ENCODE assay signal across 10 mouse cellular contexts in the genomic region with DNA sequence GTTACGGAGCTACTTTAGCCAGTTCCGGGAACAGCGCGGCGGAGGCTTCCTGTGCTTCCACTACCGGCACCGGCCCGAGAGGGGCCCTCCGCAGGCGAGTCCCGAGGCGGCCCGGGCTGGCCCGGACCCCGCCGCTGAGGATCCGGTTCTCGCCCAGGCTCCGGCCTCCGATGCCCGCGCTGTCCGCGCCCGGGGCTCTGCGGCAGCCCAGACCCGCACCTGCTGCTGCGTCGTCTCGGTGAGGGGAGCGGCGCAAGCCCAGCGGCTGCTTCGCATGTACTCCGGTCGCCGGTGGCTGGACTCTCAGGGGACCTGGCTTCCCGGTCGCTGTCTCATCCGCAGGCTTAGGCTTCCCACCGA. TPM values are rescaled to one million over a fixed set of nuclear protein-coding genes. Genes with fewer than 3 reads are reported as not detected.
DNase-seq lines count a peak whose midpoint lies in the region; ATAC-seq and TF ChIP-seq lines count a peak whose summit lies in the region.
"Had no signal": no experiment of that assay in that cellular context is flagged by ENCODE, and none has a peak within 500 bp of the region (broad histone marks: within the 10 kb centered on the region; RNA-seq: fewer than 3 reads in every experiment).

No protein-coding gene starts in this region.

- TF ChIP-seq RAD21 in MEL (IDR thresholded peaks at IDR 0.05; ENCODE audit: low read depth, low read length): no peak

- H3K9ac ChIP-seq in heart, embryonic 15.5 days: peak overlapping the region; percentile 88
- peak overlapping the region; percentile 86 for H3K9ac ChIP-seq in MEL (ENCODE audit: control insufficient read depth, low read depth, low read length, poor library complexity, severe bottlenecking)
- peak overlapping the region; percentile 76 for H3K9ac ChIP-seq in hindbrain, embryonic 11.5 days (ENCODE audit: low read depth, low read length)

- 0 out of 2 replicates have a peak overlapping the region, but pooled peaks have one; percentile 21 for H3K27ac ChIP-seq in heart, embryonic 15.5 days
- no peak overlapping the region; the same call in 1 of the 2 replicates for H3K27ac ChIP-seq in MEL (ENCODE audit: control insufficient read depth, low read depth, low read length)
- H3K27ac ChIP-seq in hindbrain, embryonic 11.5 days (ENCODE audit: low read depth, low read length): peak overlapping the region; percentile 56; the same call in 1 of the 2 replicates
- H3K27ac ChIP-seq in midbrain, embryonic 10.5 days (replicated peaks): peak overlapping the region; percentile 92

- peaks cover 12% of the 10 kb centered on the region for H3K4me1 ChIP-seq in heart, embryonic 15.5 days (replicated peaks)
- no peaks in the 10 kb centered on the region for H3K4me1 ChIP-seq in MEL (ENCODE audit: control insufficient read depth in 1 of 2, insufficient read depth in 2 of 2, low read length in 2 of 2)
- H3K4me1 ChIP-seq in hindbrain, embryonic 11.5 days (replicated peaks; ENCODE audit: control insufficient read depth, insufficient read depth, low read length): 0 out of 2 replicates have a peak, but pooled peaks cover 3% of the 10 kb centered on the region
- peaks cover 18% of the 10 kb centered on the region for H3K4me1 ChIP-seq in midbrain, embryonic 10.5 days

- peak; percentile 40; the same call in 1 of the 2 replicates for ATAC-seq in heart, embryonic 15.5 days (replicated peaks; ENCODE audit: insufficient number of reproducible peaks, insufficient read depth, low FRiP score, low read depth)
- peak; percentile 57; the same call in 1 of the 2 replicates for ATAC-seq in hindbrain, embryonic 11.5 days (ENCODE audit: low FRiP score)
- ATAC-seq: Patski had no signal

- 0 out of 4 replicates have a peak, but pooled peaks of 1 of the 2 experiments have one; percentile 2 for TF ChIP-seq POLR2A in MEL (IDR thresholded peaks at IDR 0.05; ENCODE audit: control insufficient read depth in 1 of 2, insufficient read depth in 1 of 2, low read depth in 1 of 2, low read length in 2 of 2, poor library complexity in 1 of 2)

- no peaks in the 10 kb centered on the region for H3K27me3 ChIP-seq in heart, embryonic 15.5 days
- H3K27me3 ChIP-seq in MEL (ENCODE audit: control insufficient read depth in 1 of 2, insufficient read depth in 2 of 2, low read length in 2 of 2): no peaks in the 10 kb centered on the region
- H3K27me3 ChIP-seq in hindbrain, embryonic 11.5 days (ENCODE audit: control insufficient read depth, insufficient read depth, low read length): no peaks in the 10 kb centered on the region
- H3K27me3 ChIP-seq in midbrain, embryonic 10.5 days (ENCODE audit: low read depth, poor library complexity, severe bottlenecking): no peaks in the 10 kb centered on the region
- H3K27me3 ChIP-seq: Patski had no signal

- peaks cover 4% of the 10 kb centered on the region; the same call in 1 of the 2 replicates for H3K79me2 ChIP-seq in MEL (ENCODE audit: control insufficient read depth, insufficient read depth, low read length, poor library complexity)

- no peak for TF ChIP-seq EP300 in MEL (IDR thresholded peaks at IDR 0.05; ENCODE audit: low read depth in 1 of 2, low read length in 2 of 2)

- DNase-seq in heart, adult 18-20 months: no peak
- DNase-seq in MEL (ENCODE audit: low read depth, low spot score): no peak
- no peak for DNase-seq in hindbrain, embryonic 11.5 days (ENCODE audit: low spot score)
- DNase-seq in midbrain, embryonic 10.5 days (ENCODE audit: low spot score): no peak
- DNase-seq in spleen, postnatal 10 days (ENCODE audit: low spot score in 2 of 2): no peak
- no peak for DNase-seq in ovary, postnatal 36 days (ENCODE audit: low spot score)
- DNase-seq in thymus, postnatal 10 days (ENCODE audit: low spot score in 2 of 2): no peak

- peak overlapping the region; percentile 97 for H3K4me3 ChIP-seq in heart, embryonic 15.5 days
- peak overlapping the region; percentile 54 to 84 for H3K4me3 ChIP-seq in MEL (ENCODE audit: control insufficient read depth in 1 of 2, insufficient read depth in 1 of 2, low read depth in 2 of 2, low read length in 2 of 2)
- H3K4me3 ChIP-seq in hindbrain, embryonic 11.5 days (ENCODE audit: low read depth, low read length): peak overlapping the region; percentile 99
- H3K4me3 ChIP-seq in midbrain, embryonic 10.5 days: peak overlapping the region; percentile 100

- peak overlapping the region; percentile 97 for H3K4me2 ChIP-seq in heart, embryonic 15.5 days
- peak overlapping the region; percentile 71 for H3K4me2 ChIP-seq in hindbrain, embryonic 11.5 days (replicated peaks; ENCODE audit: low read depth, low read length)

- no peak for TF ChIP-seq CTCF in MEL (IDR thresholded peaks at IDR 0.05 in 2 of 3, conservative IDR thresholded peaks at IDR 0.05 in 1 of 3; ENCODE audit: control insufficient read depth in 1 of 3, insufficient read depth in 1 of 3, low read depth in 2 of 3, low read length in 3 of 3, poor library complexity in 1 of 3, severe bottlenecking in 1 of 3)

- H3K9me3 ChIP-seq in heart, embryonic 15.5 days (replicated peaks): no peaks in the 10 kb centered on the region
- no peaks in the 10 kb centered on the region for H3K9me3 ChIP-seq in MEL (replicated peaks; ENCODE audit: insufficient read depth, low read length)
- no peaks in the 10 kb centered on the region for H3K9me3 ChIP-seq in hindbrain, embryonic 11.5 days (ENCODE audit: control insufficient read depth, low read length)
- H3K9me3 ChIP-seq in midbrain, embryonic 10.5 days (replicated peaks): no peaks in the 10 kb centered on the region

- 0% methylated on average over 41 of the region's 41 CpGs for WGBS in heart, embryonic 15.5 days
- under 1% methylated on average over 21 of the region's 41 CpGs for WGBS in hindbrain, embryonic 11.5 days
- WGBS in midbrain, embryonic 10.5 days: 1% methylated on average over 41 of the region's 41 CpGs

- peaks cover 13% of the 10 kb centered on the region; the same call in 1 of the 2 replicates for H3K36me3 ChIP-seq in heart, embryonic 15.5 days
- H3K36me3 ChIP-seq in MEL (ENCODE audit: control insufficient read depth in 1 of 2, insufficient read depth in 2 of 2, low read length in 2 of 2): no peaks in the 10 kb centered on the region
- H3K36me3 ChIP-seq in hindbrain, embryonic 11.5 days (ENCODE audit: control insufficient read depth, insufficient read depth, low read length): no peaks in the 10 kb centered on the region
- peaks cover 22% of the 10 kb centered on the region for H3K36me3 ChIP-seq in midbrain, embryonic 10.5 days

TF ChIP-seq in MEL, 35 proteins besides CTCF, POLR2A, EP300 and RAD21 (continues in another document):
- TF ChIP-seq KAT2A (conservative IDR thresholded peaks at IDR 0.05; ENCODE audit: low read depth, low read length) (0 out of 2 replicates have a peak, but pooled peaks have one; percentile 2), NRF1 (IDR thresholded peaks at IDR 0.05; ENCODE audit: insufficient read depth, low read depth, low read length, poor library complexity, severe bottlenecking) (no peak), ZMIZ1 (IDR thresholded peaks at IDR 0.05; ENCODE audit: low read depth, low read length) (no peak)

RNA-seq across cellular contexts. Expression of gene Gpatch3, which starts 0.3 kb away (rescaled TPM):
- 3.8 and 4.8 TPM in 2 replicates for polyA plus RNA-seq in heart, embryonic 15.5 days (2015; fragmentation: Nextera tagmentation; extraction: Ambion mirVana)
- 1 to 10 TPM; 3.2 to 3.6 TPM for total RNA-seq in heart, adult 18-20 months (2021)
- total RNA-seq in MEL (2012; rRNA removed): 9.8 and 11.0 TPM in 2 replicates
- polyA plus RNA-seq in MEL (2012; ENCODE audit: insufficient read depth in 1 of 2, insufficient read length in 2 of 2, low read depth in 1 of 2, low replicate concordance in 2 of 2, missing spikeins in 1 of 2): 10 to 100 TPM in 1 of 2 experiments, not detected in 1; 16.5 TPM
- 6.9 and 8.9 TPM in 2 replicates for polyA plus RNA-seq in hindbrain, embryonic 11.5 days (2014; fragmentation: Nextera tagmentation; extraction: Ambion mirVana)
- polyA plus RNA-seq in midbrain, embryonic 10.5 days (2016; fragmentation: Nextera tagmentation; extraction: Ambion mirVana): 8.9 and 10.9 TPM in 2 replicates

RNA-seq across cellular contexts. Expression of gene Gpn2, which starts 9.3 kb away (rescaled TPM):
- polyA plus RNA-seq in heart, embryonic 15.5 days (2015; fragmentation: Nextera tagmentation; extraction: Ambion mirVana): 10.4 and 11.8 TPM in 2 replicates
- 1 to 10 TPM; 7.9 TPM for total RNA-seq in heart, adult 18-20 months (2021)
- total RNA-seq in MEL (2012; rRNA removed): 26.7 and 28.6 TPM in 2 replicates
- 10 to 100 TPM in 1 of 2 experiments, not detected in 1; 43.3 TPM for polyA plus RNA-seq in MEL (2012; ENCODE audit: insufficient read depth in 1 of 2, insufficient read length in 2 of 2, low read depth in 1 of 2, low replicate concordance in 2 of 2, missing spikeins in 1 of 2)
- polyA plus RNA-seq in hindbrain, embryonic 11.5 days (2014; fragmentation: Nextera tagmentation; extraction: Ambion mirVana): 25.9 and 29.3 TPM in 2 replicates
- polyA plus RNA-seq in midbrain, embryonic 10.5 days (2016; fragmentation: Nextera tagmentation; extraction: Ambion mirVana): 27.9 and 28.7 TPM in 2 replicates

RNA-seq across cellular contexts. Expression of gene Nr0b2, which starts 21.6 kb away (rescaled TPM):
- polyA plus RNA-seq in heart, embryonic 15.5 days (2015; fragmentation: Nextera tagmentation; extraction: Ambion mirVana): 13.4 and 16.0 TPM in 2 replicates
- total RNA-seq in heart, adult 18-20 months (2021): 10 to 100 TPM; 16.7 to 20.3 TPM
- not detected in 2 replicates for total RNA-seq in MEL (2012; rRNA removed)
- under 1 TPM in 1 of 2 experiments, not detected in 1; 0.10 TPM for polyA plus RNA-seq in MEL (2012; ENCODE audit: insufficient read depth in 1 of 2, insufficient read length in 2 of 2, low read depth in 1 of 2, low replicate concordance in 2 of 2, missing spikeins in 1 of 2)
- polyA plus RNA-seq in hindbrain, embryonic 11.5 days (2014; fragmentation: Nextera tagmentation; extraction: Ambion mirVana): not detected in 2 replicates
- 0.17 TPM in 1 of 2 replicates, not detected in the other for polyA plus RNA-seq in midbrain, embryonic 10.5 days (2016; fragmentation: Nextera tagmentation; extraction: Ambion mirVana)
- polyA plus RNA-seq: frontal cortex, adult 2 months; Patski had no signal

RNA-seq across cellular contexts. Expression of gene Sfn, which starts 27.1 kb away (rescaled TPM):
- polyA plus RNA-seq in heart, embryonic 15.5 days (2015; fragmentation: Nextera tagmentation; extraction: Ambion mirVana): 3.0 and 25.1 TPM in 2 replicates
- 1 to 10 TPM; 1.0 to 1.4 TPM for total RNA-seq in heart, adult 18-20 months (2021)
- 0.12 and 0.13 TPM in 2 replicates for total RNA-seq in MEL (2012; rRNA removed)
- polyA plus RNA-seq in MEL (2012; ENCODE audit: insufficient read depth in 1 of 2, insufficient read length in 2 of 2, low read depth in 1 of 2, low replicate concordance in 2 of 2, missing spikeins in 1 of 2): under 1 TPM in 1 of 2 experiments, not detected in 1; 0.19 TPM
- 19.5 and 29.6 TPM in 2 replicates for polyA plus RNA-seq in hindbrain, embryonic 11.5 days (2014; fragmentation: Nextera tagmentation; extraction: Ambion mirVana)
- 7.8 and 9.9 TPM in 2 replicates for polyA plus RNA-seq in midbrain, embryonic 10.5 days (2016; fragmentation: Nextera tagmentation; extraction: Ambion mirVana)

RNA-seq across cellular contexts. Expression of gene Nudc, which starts 29.0 kb away (rescaled TPM):
- 199 and 206 TPM in 2 replicates for polyA plus RNA-seq in heart, embryonic 15.5 days (2015; fragmentation: Nextera tagmentation; extraction: Ambion mirVana)
- total RNA-seq in heart, adult 18-20 months (2021): 10 to 100 TPM; 78.7 to 80.1 TPM
- total RNA-seq in MEL (2012; rRNA removed): 504 and 516 TPM in 2 replicates
- polyA plus RNA-seq in MEL (2012; ENCODE audit: insufficient read depth in 1 of 2, insufficient read length in 2 of 2, low read depth in 1 of 2, low replicate concordance in 2 of 2, missing spikeins in 1 of 2): 100 to 1,000 TPM in 1 of 2 experiments, not detected in 1; 732 TPM
- 315 and 324 TPM in 2 replicates for polyA plus RNA-seq in hindbrain, embryonic 11.5 days (2014; fragmentation: Nextera tagmentation; extraction: Ambion mirVana)
- polyA plus RNA-seq in midbrain, embryonic 10.5 days (2016; fragmentation: Nextera tagmentation; extraction: Ambion mirVana): 450 and 503 TPM in 2 replicates

Comparison
In these comparisons a context has a peak if more than half of its experiments do, and no peak if none do; other contexts are left out.
1. RNA of gene Nr0b2, which starts 21.6 kb away (polyA plus RNA-seq): 13.4 to 16.0 TPM in heart, embryonic 15.5 days; 0.17 TPM in midbrain, embryonic 10.5 days, 0.10 TPM in MEL and not detected in hindbrain, embryonic 11.5 days; every median in the first group is over 10 times any median in the second.
2. Peak in every context shown above with its lines, with median percentiles within 50 percentile points of each other: H3K4me3 ChIP-seq and H3K9ac ChIP-seq.